Mouse (Mus musculus): ENCODE data around the gene Rhox6.
"Not testable (repeated sequence)": the region's sequence is repeated elsewhere in the genome, so short reads cannot be mapped to it uniquely, and the experiment has no call there.

The Rhox6 gene

GRCm38 (mm10) chrX:37826610-37827009, at the start of gene Rhox6:
Gene Rhox6, plus strand, starts transcription at chrX:37826910.
- not testable (repeated sequence) for DNase-seq (ENCODE audit: low spot score)

- peak; percentile 7 for DNase-seq (ENCODE audit: low spot score)
Observed at GRCm38 (mm10) chrX:37807286-37808080, 19.2 kb upstream of the Rhox6 start.

DNA sequence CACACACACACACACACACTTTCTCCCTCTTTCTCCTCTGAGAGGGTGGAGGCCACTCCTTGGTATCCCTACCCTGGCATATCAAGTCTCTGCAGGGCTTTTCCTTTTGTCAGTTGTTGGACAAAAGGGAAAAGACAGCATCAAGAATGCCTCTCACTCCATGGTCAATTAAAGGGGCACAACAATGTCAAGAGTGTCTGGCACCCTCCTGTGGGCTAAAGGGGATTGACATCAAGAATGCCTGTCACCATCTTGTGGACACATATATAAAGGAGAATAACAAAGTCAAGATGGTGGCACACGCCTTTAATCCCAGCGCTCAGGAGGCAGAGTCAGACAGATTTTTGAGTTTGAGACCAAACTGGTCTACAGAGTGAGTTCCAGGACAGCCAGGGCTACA, 17.3 kb upstream of the Rhox6 start:
- DNase-seq (ENCODE audit: low spot score) = peak; percentile 12

DNA sequence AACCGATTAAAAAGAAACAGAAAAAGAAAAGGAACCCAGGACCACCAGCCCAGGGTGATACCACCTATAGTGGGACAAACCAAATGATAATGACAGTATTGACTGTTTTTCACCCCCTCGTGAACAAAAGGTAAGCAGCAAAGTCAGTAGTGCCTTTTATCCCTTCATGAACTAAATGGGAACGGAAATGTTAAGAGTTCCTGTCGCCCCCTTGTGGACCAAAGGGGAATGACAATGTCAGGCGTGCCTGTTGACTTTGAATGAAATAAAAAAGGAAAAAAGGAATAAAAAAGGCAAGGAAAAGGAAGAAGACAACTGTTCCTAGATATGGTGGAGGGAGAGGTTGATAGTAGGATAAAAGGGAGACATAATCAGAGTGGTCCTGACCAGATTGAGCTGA, 15.5 kb upstream of the Rhox6 start:
- no peak for DNase-seq (ENCODE audit: low spot score)

- no peak for DNase-seq (ENCODE audit: low spot score)
Observed at GRCm38 (mm10) chrX:37815665-37816064, 11.0 kb upstream of the Rhox6 start.

- not testable (repeated sequence) for DNase-seq (ENCODE audit: low spot score)
Observed at GRCm38 (mm10) chrX:37831386-37831785, 4.7 kb downstream of the Rhox6 start, which contains the start of gene Rhox7a. Gene Rhox7a, plus strand, starts transcription at chrX:37831686.

- DNase-seq (ENCODE audit: low spot score) = no peak
Observed at GRCm38 (mm10) chrX:37871641-37872040, 44.9 kb downstream of the Rhox6 start.

GRCm38 (mm10) chrX:37878844-37879243, 52.1 kb downstream of the Rhox6 start, which contains the start of gene Rhox8:
Gene Rhox8, minus strand, starts transcription at chrX:37878944.
- DNase-seq (ENCODE audit: low spot score) = no peak
